Mouse (Mus musculus): Measurements from ENCODE around the gene Stx18. TPM values are rescaled to one million over a fixed set of nuclear protein-coding genes. Genes with fewer than 3 reads are reported as not detected.

The Stx18 gene
- polyA plus RNA-seq, 1 experiment: 21.2 TPM

DNA sequence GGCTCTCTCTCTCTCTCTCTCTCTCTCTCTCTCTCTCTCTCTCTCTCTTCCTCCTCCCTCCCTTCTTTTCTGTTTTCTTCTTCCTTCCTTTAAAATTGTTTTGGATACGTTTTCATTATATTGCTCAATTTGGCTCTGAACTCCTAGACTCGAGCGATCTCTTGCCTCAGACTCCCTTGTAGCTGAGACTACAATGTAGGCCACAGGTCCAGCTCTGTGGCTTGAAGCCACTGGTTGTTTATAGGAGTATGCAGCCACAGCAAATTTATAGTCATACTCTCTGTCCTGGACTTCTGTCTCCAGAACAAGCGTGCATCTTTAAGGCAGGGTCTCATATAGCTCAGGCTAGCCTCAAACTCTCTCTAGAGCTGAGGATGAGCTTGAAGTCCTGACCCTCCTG is 29.5 kb upstream of the Stx18 start:
- Histone ChIP-seq H3K4me1 (replicated peaks; ENCODE audit: control insufficient read depth, insufficient read depth, low read length) (no peaks in the 10 kb centered on the region), H3K36me3 (ENCODE audit: control insufficient read depth, insufficient read depth, low read length) (no peaks in the 10 kb centered on the region), H3K4me3 (ENCODE audit: control insufficient read depth, insufficient read depth, low read length) (no peak overlapping the region), H3K27me3 (ENCODE audit: control insufficient read depth, insufficient read depth, low read length) (no peaks in the 10 kb centered on the region), H3K27ac (ENCODE audit: control insufficient read depth, insufficient read depth, low read length) (no peak overlapping the region)
- no peak for TF ChIP-seq POLR2A (IDR thresholded peaks at IDR 0.05; ENCODE audit: control insufficient read depth, extremely low read depth, insufficient read depth, low read length, poor library complexity)
- TF ChIP-seq CTCF (IDR thresholded peaks at IDR 0.05; ENCODE audit: borderline replicate concordance, control insufficient read depth, extremely low read depth, insufficient read depth, low read length, poor library complexity): no peak
- DNase-seq: no peak
- 84% methylated on average over 4 of the region's 4 CpGs for WGBS

DNA sequence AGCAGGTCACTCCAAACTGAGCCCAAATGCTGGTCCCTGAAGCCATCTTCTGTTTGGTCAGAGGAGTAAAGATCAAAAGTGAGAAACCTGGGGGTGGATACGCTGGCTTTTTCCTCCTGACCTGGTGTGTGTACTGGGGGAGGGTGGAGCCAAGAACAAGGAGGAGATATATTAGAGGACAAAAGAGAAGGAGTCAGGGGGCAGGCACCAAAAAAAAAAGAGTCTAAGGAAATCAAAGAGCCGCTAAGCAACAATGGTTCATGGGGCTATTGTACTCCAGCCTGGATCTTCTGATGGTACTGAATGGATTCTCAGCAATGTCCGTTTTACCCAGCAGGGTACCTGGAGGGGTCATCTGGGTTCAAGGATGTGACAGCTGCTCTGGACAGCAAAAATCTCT is 23.6 kb upstream of the Stx18 start:
- H3K27me3 ChIP-seq (ENCODE audit: control insufficient read depth, insufficient read depth, low read length): no peaks in the 10 kb centered on the region
- no peak for DNase-seq
- no peaks in the 10 kb centered on the region for H3K36me3 ChIP-seq (ENCODE audit: control insufficient read depth, insufficient read depth, low read length)
- no peak overlapping the region for H3K4me3 ChIP-seq (ENCODE audit: control insufficient read depth, insufficient read depth, low read length)
- H3K4me1 ChIP-seq (replicated peaks; ENCODE audit: control insufficient read depth, insufficient read depth, low read length): no peaks in the 10 kb centered on the region
- TF ChIP-seq CTCF (IDR thresholded peaks at IDR 0.05; ENCODE audit: borderline replicate concordance, control insufficient read depth, extremely low read depth, insufficient read depth, low read length, poor library complexity) (no peak), POLR2A (IDR thresholded peaks at IDR 0.05; ENCODE audit: control insufficient read depth, extremely low read depth, insufficient read depth, low read length, poor library complexity) (no peak)
- 78% methylated on average over 3 of the region's 3 CpGs for WGBS
- H3K27ac ChIP-seq (ENCODE audit: control insufficient read depth, insufficient read depth, low read length): no peak overlapping the region

DNA sequence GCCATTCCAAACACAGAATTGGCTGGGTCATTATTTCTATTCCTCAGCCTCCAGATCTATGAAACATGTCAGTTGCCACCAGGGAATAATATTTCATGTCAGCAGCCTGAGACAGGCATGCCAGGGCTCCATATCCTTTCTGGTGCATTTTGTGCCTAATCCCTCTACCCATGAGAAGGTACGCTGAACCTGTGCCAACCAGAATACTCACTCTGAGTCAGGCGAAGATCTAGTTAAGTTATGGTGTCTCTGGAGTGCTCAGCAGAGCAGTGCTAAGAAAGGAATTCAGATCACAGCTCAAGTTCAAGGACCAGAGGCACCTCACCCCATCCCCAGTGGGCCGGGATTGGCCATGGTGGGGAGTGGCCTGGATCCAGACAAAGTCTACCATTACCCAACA is 21.6 kb upstream of the Stx18 start:
- Histone ChIP-seq H3K4me1 (replicated peaks; ENCODE audit: control insufficient read depth, insufficient read depth, low read length) (no peaks in the 10 kb centered on the region), H3K27ac (ENCODE audit: control insufficient read depth, insufficient read depth, low read length) (no peak overlapping the region), H3K36me3 (ENCODE audit: control insufficient read depth, insufficient read depth, low read length) (no peaks in the 10 kb centered on the region), H3K4me3 (ENCODE audit: control insufficient read depth, insufficient read depth, low read length) (no peak overlapping the region), H3K27me3 (ENCODE audit: control insufficient read depth, insufficient read depth, low read length) (no peaks in the 10 kb centered on the region)
- no peak for DNase-seq
- 85% methylated on average over 3 of the region's 3 CpGs for WGBS
- TF ChIP-seq POLR2A (IDR thresholded peaks at IDR 0.05; ENCODE audit: control insufficient read depth, extremely low read depth, insufficient read depth, low read length, poor library complexity) (no peak), CTCF (IDR thresholded peaks at IDR 0.05; ENCODE audit: borderline replicate concordance, control insufficient read depth, extremely low read depth, insufficient read depth, low read length, poor library complexity) (no peak)

DNA sequence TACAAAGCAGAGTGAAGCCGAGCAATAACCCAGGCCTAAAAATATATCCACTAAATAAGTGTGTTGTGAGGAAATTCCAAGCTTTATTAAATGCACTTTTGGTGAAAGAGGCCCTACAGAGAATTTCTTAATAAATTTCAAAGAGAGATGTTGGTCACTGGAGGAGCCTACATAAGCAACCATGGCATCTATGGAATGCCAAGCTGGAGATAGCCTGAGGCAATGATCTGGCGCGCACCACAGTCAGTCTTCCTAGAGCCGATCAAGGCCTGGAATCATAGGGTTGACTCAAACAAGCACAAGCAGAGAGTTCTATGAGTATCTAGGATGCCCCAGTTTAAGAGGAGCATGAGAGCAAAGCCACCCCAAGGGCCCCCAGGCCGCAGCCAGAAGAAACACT is 10.9 kb upstream of the Stx18 start:
- Histone ChIP-seq H3K4me3 (ENCODE audit: control insufficient read depth, insufficient read depth, low read length) (no peak overlapping the region), H3K27ac (ENCODE audit: control insufficient read depth, insufficient read depth, low read length) (no peak overlapping the region), H3K27me3 (ENCODE audit: control insufficient read depth, insufficient read depth, low read length) (no peaks in the 10 kb centered on the region), H3K36me3 (ENCODE audit: control insufficient read depth, insufficient read depth, low read length) (no peaks in the 10 kb centered on the region), H3K4me1 (replicated peaks; ENCODE audit: control insufficient read depth, insufficient read depth, low read length) (no peaks in the 10 kb centered on the region)
- 95% methylated on average over 5 of the region's 5 CpGs for WGBS
- no peak for DNase-seq
- TF ChIP-seq CTCF (IDR thresholded peaks at IDR 0.05; ENCODE audit: borderline replicate concordance, control insufficient read depth, extremely low read depth, insufficient read depth, low read length, poor library complexity) (no peak), POLR2A (IDR thresholded peaks at IDR 0.05; ENCODE audit: control insufficient read depth, extremely low read depth, insufficient read depth, low read length, poor library complexity) (no peak)

DNA sequence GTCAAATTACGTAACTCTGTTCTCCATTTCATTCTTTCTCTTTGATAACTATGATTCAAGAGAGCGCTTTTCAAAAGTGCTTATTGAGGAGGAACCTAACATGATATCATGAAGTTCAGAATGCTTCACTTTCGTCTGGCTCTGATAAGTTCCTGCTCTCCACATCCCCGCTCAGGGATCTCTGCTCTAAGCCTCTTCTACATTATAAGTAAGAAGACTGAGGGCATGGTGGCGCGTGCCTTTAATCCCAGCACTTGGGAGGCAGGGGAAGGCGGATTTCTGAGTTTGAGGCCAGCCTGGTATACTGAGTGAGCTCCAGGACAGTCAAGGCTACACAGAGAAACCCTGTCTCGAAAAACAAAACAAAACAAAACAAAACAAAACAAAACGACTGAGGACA is 268 bp upstream of the Stx18 start:
- peaks cover 5% of the 10 kb centered on the region for H3K4me1 ChIP-seq (replicated peaks; ENCODE audit: control insufficient read depth, insufficient read depth, low read length)
- H3K27ac ChIP-seq (ENCODE audit: control insufficient read depth, insufficient read depth, low read length): no peak overlapping the region
- peak; percentile 5 for DNase-seq
- H3K27me3 ChIP-seq (ENCODE audit: control insufficient read depth, insufficient read depth, low read length): no peaks in the 10 kb centered on the region
- TF ChIP-seq CTCF (IDR thresholded peaks at IDR 0.05; ENCODE audit: borderline replicate concordance, control insufficient read depth, extremely low read depth, insufficient read depth, low read length, poor library complexity) (no peak), POLR2A (IDR thresholded peaks at IDR 0.05; ENCODE audit: control insufficient read depth, extremely low read depth, insufficient read depth, low read length, poor library complexity) (no peak)
- H3K4me3 ChIP-seq (ENCODE audit: control insufficient read depth, insufficient read depth, low read length): no peak overlapping the region
- H3K36me3 ChIP-seq (ENCODE audit: control insufficient read depth, insufficient read depth, low read length): no peaks in the 10 kb centered on the region
- WGBS: 25% methylated on average over 9 of the region's 9 CpGs

DNA sequence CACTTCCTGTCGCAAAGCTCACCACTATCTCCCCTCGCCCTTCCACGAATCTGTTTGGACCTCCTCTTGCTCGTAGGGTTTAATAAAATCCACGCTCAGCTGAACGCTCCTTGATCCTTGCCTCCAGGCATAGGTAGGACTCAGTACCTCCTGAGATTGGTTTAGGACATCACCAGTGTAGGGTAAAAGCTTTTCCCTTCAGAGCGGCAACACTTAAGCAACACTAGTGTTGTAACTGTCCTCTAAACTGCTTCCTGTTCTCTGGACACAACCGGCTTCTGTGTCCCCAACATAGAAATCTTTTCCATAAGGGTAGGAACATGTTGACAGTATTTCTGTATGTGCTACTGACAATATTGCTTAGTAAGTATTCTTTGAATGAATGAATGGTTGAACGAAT is 1.3 kb downstream of the Stx18 start:
- no peak for DNase-seq
- Histone ChIP-seq H3K27me3 (ENCODE audit: control insufficient read depth, insufficient read depth, low read length) (no peaks in the 10 kb centered on the region), H3K27ac (ENCODE audit: control insufficient read depth, insufficient read depth, low read length) (no peak overlapping the region), H3K36me3 (ENCODE audit: control insufficient read depth, insufficient read depth, low read length) (no peaks in the 10 kb centered on the region), H3K4me1 (replicated peaks; ENCODE audit: control insufficient read depth, insufficient read depth, low read length) (peaks cover 5% of the 10 kb centered on the region), H3K4me3 (ENCODE audit: control insufficient read depth, insufficient read depth, low read length) (peak overlapping the region; percentile 64)
- WGBS: 24% methylated on average over 9 of the region's 9 CpGs
- TF ChIP-seq CTCF (IDR thresholded peaks at IDR 0.05; ENCODE audit: borderline replicate concordance, control insufficient read depth, extremely low read depth, insufficient read depth, low read length, poor library complexity) (no peak), POLR2A (IDR thresholded peaks at IDR 0.05; ENCODE audit: control insufficient read depth, extremely low read depth, insufficient read depth, low read length, poor library complexity) (no peak)

DNA sequence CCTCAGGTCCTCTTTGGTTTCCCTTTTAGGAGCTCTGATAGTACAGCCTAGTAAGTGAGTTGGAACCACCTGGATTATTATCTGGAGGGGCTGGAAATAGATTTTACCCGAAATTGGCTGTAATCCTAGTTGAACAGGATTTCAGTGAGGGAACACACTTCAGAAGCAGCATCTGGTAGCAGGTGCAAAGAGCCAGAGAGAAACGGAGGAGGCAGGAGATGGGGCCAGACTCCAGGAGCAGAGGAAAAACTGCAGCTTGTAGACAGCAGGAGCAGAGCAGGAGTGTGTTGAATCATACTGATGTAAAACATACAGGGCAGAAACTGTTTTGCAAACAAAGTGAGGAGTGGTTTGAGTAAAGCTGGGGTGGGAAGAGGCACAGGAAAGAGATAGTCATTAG is 6.4 kb downstream of the Stx18 start:
- no peak for TF ChIP-seq CTCF (IDR thresholded peaks at IDR 0.05; ENCODE audit: borderline replicate concordance, control insufficient read depth, extremely low read depth, insufficient read depth, low read length, poor library complexity)
- TF ChIP-seq POLR2A (IDR thresholded peaks at IDR 0.05; ENCODE audit: control insufficient read depth, extremely low read depth, insufficient read depth, low read length, poor library complexity): no peak
- H3K4me3 ChIP-seq (ENCODE audit: control insufficient read depth, insufficient read depth, low read length): no peak overlapping the region
- DNase-seq: no peak
- WGBS: 75% methylated on average over 2 of the region's 2 CpGs
- H3K27ac ChIP-seq (ENCODE audit: control insufficient read depth, insufficient read depth, low read length): no peak overlapping the region
- no peaks in the 10 kb centered on the region for H3K4me1 ChIP-seq (replicated peaks; ENCODE audit: control insufficient read depth, insufficient read depth, low read length)
- no peaks in the 10 kb centered on the region for H3K36me3 ChIP-seq (ENCODE audit: control insufficient read depth, insufficient read depth, low read length)
- H3K27me3 ChIP-seq (ENCODE audit: control insufficient read depth, insufficient read depth, low read length): no peaks in the 10 kb centered on the region
